Mouse (Mus musculus) limb, embryonic 13.5 days (tissue): ENCODE measurements around the gene Cfap161. TPM values are rescaled to one million over a fixed set of nuclear protein-coding genes. Genes with fewer than 3 reads are reported as not detected.

Experiments used
- ATAC-seq: fragments of 200-750 bp; cut with Nextera tagmentation; 2 replicates; pipeline ENCODE4 v1.8.0; 2017; ENCODE audit warnings: low read depth, moderate number of reproducible peaks, moderate TSS enrichment; ENCODE audit not compliant: low FRiP score
- H3K27ac ChIP-seq: fragments of 300-500 bp; sonication (generic); 2 replicates; pipeline ENCODE4 v1.5.1; 2015; ENCODE audit warnings: inconsistent platforms, mild to moderate bottlenecking, moderate library complexity
- H3K27me3 ChIP-seq: fragments of 300-500 bp; sonication (generic); 2 replicates; pipeline ENCODE4 v1.6.1; 2015; ENCODE audit warnings: mild to moderate bottlenecking, inconsistent platforms
- H3K36me3 ChIP-seq: fragments of 300-500 bp; sonication (generic); 2 replicates; pipeline ENCODE4 v1.6.1; 2015; ENCODE audit warnings: inconsistent platforms, mild to moderate bottlenecking, moderate library complexity
- H3K4me1 ChIP-seq: fragments of 300-500 bp; sonication (generic); 2 replicates; pipeline ENCODE4 v1.6.1; 2015; ENCODE audit warnings: inconsistent platforms
- H3K4me2 ChIP-seq: fragments of 300-500 bp; sonication (generic); replicated peaks from 2 replicates; pipeline ENCODE4 v1.6.1; 2015; ENCODE audit warnings: inconsistent platforms, mild to moderate bottlenecking, moderate library complexity
- H3K4me3 ChIP-seq: fragments of 300-500 bp; sonication (generic); 2 replicates; pipeline ENCODE4 v1.5.1; 2015; ENCODE audit warnings: moderate library complexity, mild to moderate bottlenecking, inconsistent platforms
- H3K9ac ChIP-seq: fragments of 300-500 bp; sonication (generic); 2 replicates; pipeline ENCODE4 v1.6.1; 2015; ENCODE audit warnings: mild to moderate bottlenecking, inconsistent platforms
- H3K9me3 ChIP-seq: fragments of 300-500 bp; sonication (generic); 2 replicates; pipeline ENCODE4 v1.6.1; 2016; ENCODE audit warnings: inconsistent platforms
- WGBS: fragments of 180-500 bp; shearing (Covaris S2); methylation state at CpG from one replicate; pipeline ENCODE4 v1.1.7; 2015; 5-methylcytosine and 5-hydroxymethylcytosine counted together
- polyA plus RNA-seq: library from polyadenylated mRNA; unstranded; fragments of >200 nt; fragmentation: Nextera tagmentation; extraction: Ambion mirVana; gene quantifications from 2 replicates; pipeline ENCODE4 v1.2.1, GENCODE M21; 2015

The Cfap161 gene
- polyA plus RNA-seq = 0.52 and 0.57 TPM in 2 replicates

GRCm38 (mm10) chr7:83794705-83795104 is at the start of gene Cfap161:
TSS of gene Cfap161 (minus strand) at chr7:83794880.
- Histone ChIP-seq H3K27ac (no peak within 1 kb of the TSS), H3K9ac (no peak within 1 kb of the TSS), H3K36me3 (no peaks in the 10 kb centered on the region), H3K9me3 (no peaks in the 10 kb centered on the region), H3K4me2 (peak within 1 kb of the TSS; percentile 43), H3K4me3 (peak within 1 kb of the TSS; percentile 12; the same call in 1 of the 2 replicates), H3K4me1 (peaks cover 16% of the 10 kb centered on the region), H3K27me3 (no peaks in the 10 kb centered on the region)
- 7% methylated on average over 14 of the region's 14 CpGs for WGBS
- peak; percentile 91 for ATAC-seq

GRCm38 (mm10) chr7:83842486-83843259 is 48.0 kb upstream of the Cfap161 start:
- 74% methylated on average over 6 of the region's 6 CpGs for WGBS
- Histone ChIP-seq H3K27ac (no peak overlapping the region), H3K4me2 (no peak overlapping the region), H3K9ac (no peak overlapping the region), H3K9me3 (no peaks in the 10 kb centered on the region), H3K4me1 (peaks cover 18% of the 10 kb centered on the region), H3K36me3 (no peaks in the 10 kb centered on the region), H3K27me3 (no peaks in the 10 kb centered on the region), H3K4me3 (no peak overlapping the region)
- no peak for ATAC-seq

- Histone ChIP-seq H3K27ac (no peak overlapping the region), H3K9me3 (no peaks in the 10 kb centered on the region), H3K27me3 (no peaks in the 10 kb centered on the region), H3K4me2 (no peak overlapping the region), H3K4me3 (no peak overlapping the region), H3K36me3 (no peaks in the 10 kb centered on the region), H3K4me1 (peaks cover 5% of the 10 kb centered on the region; the same call in 1 of the 2 replicates), H3K9ac (no peak overlapping the region)
- 80% methylated on average over 2 of the region's 2 CpGs for WGBS
- ATAC-seq = no peak
Measured at GRCm38 (mm10) chr7:83840076-83840475, 45.4 kb upstream of the Cfap161 start.

- no peaks in the 10 kb centered on the region for H3K4me1 ChIP-seq
- H3K4me2 ChIP-seq = no peak overlapping the region
- no peak overlapping the region for H3K9ac ChIP-seq
- H3K27me3 ChIP-seq = no peaks in the 10 kb centered on the region
- WGBS = 84% methylated on average over 5 of the region's 5 CpGs
- H3K36me3 ChIP-seq = no peaks in the 10 kb centered on the region
- H3K4me3 ChIP-seq = no peak overlapping the region
- no peak overlapping the region for H3K27ac ChIP-seq
- ATAC-seq = no peak
- H3K9me3 ChIP-seq = no peaks in the 10 kb centered on the region
Measured at GRCm38 (mm10) chr7:83838525-83839224, 44.0 kb upstream of the Cfap161 start.

- 0 out of 2 replicates have a peak, but pooled peaks cover 5% of the 10 kb centered on the region for H3K4me1 ChIP-seq
- no peak overlapping the region for H3K27ac ChIP-seq
- no peaks in the 10 kb centered on the region for H3K9me3 ChIP-seq
- H3K4me3 ChIP-seq = no peak overlapping the region
- H3K36me3 ChIP-seq = no peaks in the 10 kb centered on the region
- H3K9ac ChIP-seq = no peak overlapping the region
- WGBS = 63% methylated on average over 7 of the region's 7 CpGs
- no peak overlapping the region for H3K4me2 ChIP-seq
- ATAC-seq = no peak
- H3K27me3 ChIP-seq = no peaks in the 10 kb centered on the region
Measured at GRCm38 (mm10) chr7:83829355-83829754, 34.7 kb upstream of the Cfap161 start.

- Histone ChIP-seq H3K27me3 (no peaks in the 10 kb centered on the region), H3K36me3 (no peaks in the 10 kb centered on the region), H3K27ac (no peak overlapping the region), H3K4me1 (0 out of 2 replicates have a peak, but pooled peaks cover 5% of the 10 kb centered on the region), H3K9ac (no peak overlapping the region), H3K9me3 (no peaks in the 10 kb centered on the region), H3K4me2 (no peak overlapping the region), H3K4me3 (no peak overlapping the region)
- ATAC-seq = no peak
- 81% methylated on average over 10 of the region's 10 CpGs for WGBS
Measured at GRCm38 (mm10) chr7:83827402-83828076, 32.9 kb upstream of the Cfap161 start.

- 67% methylated on average over 2 of the region's 2 CpGs for WGBS
- no peaks in the 10 kb centered on the region for H3K27me3 ChIP-seq
- no peak for ATAC-seq
- no peaks in the 10 kb centered on the region for H3K36me3 ChIP-seq
- H3K4me3 ChIP-seq = no peak overlapping the region
- no peak overlapping the region for H3K27ac ChIP-seq
- 0 out of 2 replicates have a peak, but pooled peaks cover 5% of the 10 kb centered on the region for H3K4me1 ChIP-seq
- no peak overlapping the region for H3K4me2 ChIP-seq
- H3K9ac ChIP-seq = no peak overlapping the region
- H3K9me3 ChIP-seq = no peaks in the 10 kb centered on the region
Measured at GRCm38 (mm10) chr7:83826808-83827207, 32.1 kb upstream of the Cfap161 start.

- Histone ChIP-seq H3K9me3 (no peaks in the 10 kb centered on the region), H3K4me3 (no peak overlapping the region), H3K27me3 (no peaks in the 10 kb centered on the region), H3K36me3 (no peaks in the 10 kb centered on the region), H3K4me2 (no peak overlapping the region), H3K4me1 (no peaks in the 10 kb centered on the region), H3K9ac (no peak overlapping the region), H3K27ac (no peak overlapping the region)
- no peak for ATAC-seq
- 99% methylated on average over 2 of the region's 2 CpGs for WGBS
Measured at GRCm38 (mm10) chr7:83821951-83822350, 27.3 kb upstream of the Cfap161 start.

GRCm38 (mm10) chr7:83816886-83817285 is 22.2 kb upstream of the Cfap161 start:
- WGBS = 95% methylated on average over 5 of the region's 5 CpGs
- ATAC-seq = no peak
- peaks cover 39% of the 10 kb centered on the region for H3K4me1 ChIP-seq
- no peaks in the 10 kb centered on the region for H3K9me3 ChIP-seq
- H3K9ac ChIP-seq = no peak overlapping the region
- no peaks in the 10 kb centered on the region for H3K36me3 ChIP-seq
- no peak overlapping the region for H3K27ac ChIP-seq
- H3K4me3 ChIP-seq = no peak overlapping the region
- H3K4me2 ChIP-seq = no peak overlapping the region
- no peaks in the 10 kb centered on the region for H3K27me3 ChIP-seq

- no peak overlapping the region; the same call in 1 of the 2 replicates for H3K27ac ChIP-seq
- no peaks in the 10 kb centered on the region for H3K27me3 ChIP-seq
- H3K36me3 ChIP-seq = no peaks in the 10 kb centered on the region
- H3K4me2 ChIP-seq = no peak overlapping the region
- no peak overlapping the region for H3K9ac ChIP-seq
- ATAC-seq = no peak
- WGBS = 69% methylated on average over 1 of the region's 1 CpGs
- peaks cover 51% of the 10 kb centered on the region for H3K4me1 ChIP-seq
- H3K4me3 ChIP-seq = no peak overlapping the region
- H3K9me3 ChIP-seq = no peaks in the 10 kb centered on the region
Measured at GRCm38 (mm10) chr7:83815646-83816045, 21.0 kb upstream of the Cfap161 start.

GRCm38 (mm10) chr7:83813993-83814392 is 19.3 kb upstream of the Cfap161 start:
- no peaks in the 10 kb centered on the region for H3K36me3 ChIP-seq
- peak overlapping the region; percentile 81 for H3K27ac ChIP-seq
- peak; percentile 85 for ATAC-seq
- H3K4me2 ChIP-seq = peak overlapping the region; percentile 35
- H3K4me3 ChIP-seq = no peak overlapping the region
- H3K9me3 ChIP-seq = no peaks in the 10 kb centered on the region
- 2% methylated on average over 4 of the region's 4 CpGs for WGBS
- peaks cover 66% of the 10 kb centered on the region for H3K4me1 ChIP-seq
- no peak overlapping the region for H3K9ac ChIP-seq
- H3K27me3 ChIP-seq = no peaks in the 10 kb centered on the region

- Histone ChIP-seq H3K36me3 (no peaks in the 10 kb centered on the region), H3K9me3 (no peaks in the 10 kb centered on the region), H3K4me1 (peaks cover 69% of the 10 kb centered on the region), H3K27me3 (no peaks in the 10 kb centered on the region), H3K27ac (peak overlapping the region; percentile 81), H3K4me3 (no peak overlapping the region), H3K4me2 (peak overlapping the region; percentile 35), H3K9ac (no peak overlapping the region)
- ATAC-seq = peak; percentile 59
- 5% methylated on average over 3 of the region's 3 CpGs for WGBS
Measured at GRCm38 (mm10) chr7:83813465-83813864, 18.8 kb upstream of the Cfap161 start.
